In the genomic region with DNA sequence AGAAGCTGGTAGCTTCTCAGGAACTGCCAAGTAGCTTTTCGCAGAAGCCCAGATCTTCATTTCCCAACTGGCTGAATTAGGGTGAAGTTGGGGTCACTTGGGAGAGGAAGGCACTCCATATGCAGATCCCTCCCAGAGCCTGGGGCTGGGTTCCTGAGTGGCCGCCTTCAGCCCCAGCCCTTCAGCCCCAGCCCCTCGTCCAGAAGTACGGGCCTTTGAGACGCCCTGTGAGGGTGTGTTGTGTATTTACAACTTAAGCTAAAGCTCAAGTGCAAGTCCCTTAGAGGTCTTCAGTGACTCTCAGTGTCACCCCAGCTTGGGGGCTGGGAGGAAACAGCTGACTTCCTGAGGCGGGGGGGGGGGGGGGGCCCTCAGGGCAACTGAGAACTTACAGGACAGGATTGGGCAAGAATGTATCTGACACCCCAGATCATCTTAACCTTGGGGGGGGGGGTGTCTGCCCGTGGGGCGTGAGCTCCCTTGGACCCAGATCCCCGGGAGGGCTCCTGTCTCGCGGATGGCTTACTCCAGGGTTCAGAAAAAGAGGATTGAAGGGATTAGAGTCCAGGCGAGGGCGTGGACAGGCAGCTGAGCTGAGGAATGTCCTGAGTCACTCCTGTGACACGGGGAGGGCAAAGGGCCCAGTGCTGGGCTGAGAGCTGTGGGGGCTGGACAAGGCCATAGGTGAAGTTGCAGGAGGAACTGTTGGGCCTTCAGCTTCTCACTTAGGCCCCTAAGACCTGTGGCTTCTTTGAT, we compare ENCODE assay signal across 8 mouse cellular contexts. TPM values are rescaled to one million over a fixed set of nuclear protein-coding genes. Genes with fewer than 3 reads are reported as not detected.
DNase-seq lines count a peak whose midpoint lies in the region; TF ChIP-seq lines count a peak whose summit lies in the region.

No protein-coding gene starts in this region.

- H3K36me3 ChIP-seq in heart, adult 2 months (ENCODE audit: control insufficient read depth, insufficient read depth, low read length) = peaks cover 4% of the 10 kb centered on the region; the same call in 1 of the 2 replicates

- H3K4me1 ChIP-seq in heart, adult 2 months (ENCODE audit: control insufficient read depth, insufficient read depth, low read length) = peaks cover 13% of the 10 kb centered on the region

- peak; percentile 90 for DNase-seq in 3T3-L1 (ENCODE audit: low read depth, low spot score)
- DNase-seq in MN1 (ENCODE audit: low spot score) = peak; percentile 49
- DNase-seq in heart, adult 2 months = peak; percentile 68 to 73
- peak; percentile 94 for DNase-seq in kidney, adult 9 months
- peak; percentile 79 for DNase-seq in lung, postnatal 10 days
- peak; percentile 74 for DNase-seq in thymus, postnatal 0 days (ENCODE audit: low spot score)
- DNase-seq in layer of hippocampus, postnatal 36 days = no peak
- DNase-seq in spleen, postnatal 10 days (ENCODE audit: low spot score in 2 of 2) = no peak

- no peak for TF ChIP-seq CTCF in heart, adult 2 months (IDR thresholded peaks at IDR 0.05)

- TF ChIP-seq POLR2A in heart, adult 2 months (IDR thresholded peaks at IDR 0.05; ENCODE audit: insufficient read depth, low read depth, low read length) = peak; percentile 38

- H3K79me2 ChIP-seq in heart, adult 2 months (replicated peaks; ENCODE audit: control insufficient read depth, insufficient read depth, low read length) = no peaks in the 10 kb centered on the region

- WGBS in heart, adult 2 months = 29% methylated on average over 14 of the region's 14 CpGs

- peak; percentile 60; the same call in 1 of the 2 replicates for TF ChIP-seq EP300 in heart, adult 2 months (IDR thresholded peaks at IDR 0.05; ENCODE audit: insufficient read depth, low read depth, low read length)

- H3K27me3 ChIP-seq in heart, adult 2 months (ENCODE audit: control insufficient read depth, insufficient read depth, low read length) = no peaks in the 10 kb centered on the region

- H3K4me3 ChIP-seq in heart, adult 2 months = no peak overlapping the region

- peak overlapping the region; percentile 14; the same call in 1 of the 2 replicates for H3K9ac ChIP-seq in heart, adult 2 months (ENCODE audit: low read depth, low read length)

- intact Hi-C loops in heart, adult 2 months (cut with DNase I) = loop anchor here (2.0 to 5.0 kb wide), 2 partner anchors 13 to 64 kb away; a partner anchor contains a TSS

- peak overlapping the region; percentile 100 for H3K27ac ChIP-seq in heart, adult 2 months

RNA-seq across cellular contexts. Expression of a gene that starts 4.8 kb away (rescaled TPM):
- total RNA-seq in heart, adult 2 months (2021) = 1,000 to 10,000 TPM in 1 of 2 experiments, 100 to 1,000 TPM in 1; 832 to 1,055 TPM
- 860 and 993 TPM in 2 replicates for polyA plus RNA-seq in heart, adult 2 months (2012; rRNA removed)
- polyA plus RNA-seq in thymus, postnatal 0 days (2015; fragmentation: Nextera tagmentation; extraction: Ambion mirVana) = 640 and 681 TPM in 2 replicates
- total RNA-seq in layer of hippocampus, postnatal 36 days (2021) = 100 to 1,000 TPM; 445 to 446 TPM

RNA-seq across cellular contexts. Expression of a gene that starts 12.2 kb away (rescaled TPM):
- total RNA-seq in heart, adult 2 months (2021) = 10 to 100 TPM; 78.3 to 89.8 TPM
- 182 and 194 TPM in 2 replicates for polyA plus RNA-seq in heart, adult 2 months (2012; rRNA removed)
- polyA plus RNA-seq in thymus, postnatal 0 days (2015; fragmentation: Nextera tagmentation; extraction: Ambion mirVana) = 153 and 158 TPM in 2 replicates
- 10 to 100 TPM; 74.8 to 86.0 TPM for total RNA-seq in layer of hippocampus, postnatal 36 days (2021)

RNA-seq across cellular contexts. Expression of a gene that starts 35.3 kb away (rescaled TPM):
- 1 to 10 TPM; 3.5 to 5.1 TPM for total RNA-seq in heart, adult 2 months (2021)
- polyA plus RNA-seq in heart, adult 2 months (2012; rRNA removed) = 8.9 and 16.6 TPM in 2 replicates
- polyA plus RNA-seq in thymus, postnatal 0 days (2015; fragmentation: Nextera tagmentation; extraction: Ambion mirVana) = 179 and 206 TPM in 2 replicates
- total RNA-seq in layer of hippocampus, postnatal 36 days (2021) = 1 to 10 TPM; 3.2 to 4.2 TPM

RNA-seq across cellular contexts. Expression of a gene that starts 53.6 kb away (rescaled TPM):
- 10 to 100 TPM; 10.6 to 11.2 TPM for total RNA-seq in heart, adult 2 months (2021)
- 16.9 and 18.0 TPM in 2 replicates for polyA plus RNA-seq in heart, adult 2 months (2012; rRNA removed)
- 18.3 and 19.7 TPM in 2 replicates for polyA plus RNA-seq in thymus, postnatal 0 days (2015; fragmentation: Nextera tagmentation; extraction: Ambion mirVana)
- total RNA-seq in layer of hippocampus, postnatal 36 days (2021) = 10 to 100 TPM; 17.2 to 20.7 TPM

RNA-seq across cellular contexts. Expression of a gene that starts 55.5 kb away (rescaled TPM):
- total RNA-seq in heart, adult 2 months (2021) = 1 to 10 TPM; 6.6 to 8.0 TPM
- 9.2 and 10.8 TPM in 2 replicates for polyA plus RNA-seq in heart, adult 2 months (2012; rRNA removed)
- polyA plus RNA-seq in thymus, postnatal 0 days (2015; fragmentation: Nextera tagmentation; extraction: Ambion mirVana) = 5.2 and 5.8 TPM in 2 replicates
- total RNA-seq in layer of hippocampus, postnatal 36 days (2021) = 10 to 100 TPM; 10.9 to 11.0 TPM

Comparison
In these comparisons a context has a peak if more than half of its experiments do, and no peak if none do; other contexts are left out.
1. DNase-seq: peak in 3T3-L1 (single experiment), MN1 (single experiment), heart, adult 2 months (2 of 2), kidney, adult 9 months (single experiment), lung, postnatal 10 days (single experiment) and thymus, postnatal 0 days (single experiment); none in layer of hippocampus, postnatal 36 days (0 of 2) and spleen, postnatal 10 days (0 of 2).